Mouse (Mus musculus): Measurements from ENCODE around the gene Tmem39b. TPM values are rescaled to one million over a fixed set of nuclear protein-coding genes. Genes with fewer than 3 reads are reported as not detected.
A peak's percentile ranks its signal among the peaks of the same experiment; 100 is the strongest.
"Not testable (repeated sequence)": the region's sequence is repeated elsewhere in the genome, so short reads cannot be mapped to it uniquely, and the experiment has no call there.

Tmem39b gene
- 14.3 and 14.7 TPM in 2 replicates for polyA plus RNA-seq (2016; fragmentation: Nextera tagmentation; extraction: Ambion mirVana)

- under 1% methylated on average over 57 of the region's 57 CpGs for WGBS
- Histone ChIP-seq H3K4me1 (peaks cover 23% of the 10 kb centered on the region), H3K27ac (replicated peaks) (peak within 1 kb of the TSS; percentile 95), H3K36me3 (replicated peaks) (peaks cover 37% of the 10 kb centered on the region), H3K27me3 (replicated peaks; ENCODE audit: low read depth, poor library complexity, severe bottlenecking) (no peaks in the 10 kb centered on the region), H3K9me3 (no peaks in the 10 kb centered on the region), H3K4me3 (peak within 1 kb of the TSS; percentile 69)
- DNase-seq (ENCODE audit: low spot score) = peak; percentile 96
Measured at GRCm38 (mm10) chr4:129696158-129696985, at the start of gene Tmem39b. Gene Tmem39b (minus strand): TSS chr4:129696838.

DNA sequence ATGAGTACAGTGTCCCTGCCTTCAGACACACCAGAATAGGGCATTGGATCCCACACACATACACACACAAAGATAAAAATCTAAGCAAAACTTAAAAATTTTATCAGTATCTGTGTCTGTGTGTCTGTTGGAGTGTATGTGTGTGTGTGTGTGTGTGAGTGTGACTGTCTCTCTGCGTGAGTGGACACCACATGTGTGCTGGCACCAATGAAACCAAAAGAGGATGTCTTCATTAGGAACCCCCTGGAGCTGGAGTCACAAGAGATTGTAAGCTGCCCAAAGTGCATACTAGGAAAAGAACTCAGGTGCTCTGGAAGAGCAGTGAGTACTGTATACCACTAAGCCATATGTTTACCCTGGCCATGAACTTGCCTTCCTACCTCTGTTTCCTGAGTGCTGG, 49.5 kb upstream of the Tmem39b start:
- DNase-seq (ENCODE audit: low spot score) = no peak
- WGBS = 76% methylated on average over 1 of the region's 1 CpGs
- no peaks in the 10 kb centered on the region for H3K36me3 ChIP-seq (replicated peaks)
- no peak overlapping the region for H3K27ac ChIP-seq (replicated peaks)
- H3K4me1 ChIP-seq = peaks cover 28% of the 10 kb centered on the region
- no peaks in the 10 kb centered on the region for H3K27me3 ChIP-seq (replicated peaks; ENCODE audit: low read depth, poor library complexity, severe bottlenecking)
- no peak overlapping the region for H3K4me3 ChIP-seq
- no peaks in the 10 kb centered on the region for H3K9me3 ChIP-seq

DNA sequence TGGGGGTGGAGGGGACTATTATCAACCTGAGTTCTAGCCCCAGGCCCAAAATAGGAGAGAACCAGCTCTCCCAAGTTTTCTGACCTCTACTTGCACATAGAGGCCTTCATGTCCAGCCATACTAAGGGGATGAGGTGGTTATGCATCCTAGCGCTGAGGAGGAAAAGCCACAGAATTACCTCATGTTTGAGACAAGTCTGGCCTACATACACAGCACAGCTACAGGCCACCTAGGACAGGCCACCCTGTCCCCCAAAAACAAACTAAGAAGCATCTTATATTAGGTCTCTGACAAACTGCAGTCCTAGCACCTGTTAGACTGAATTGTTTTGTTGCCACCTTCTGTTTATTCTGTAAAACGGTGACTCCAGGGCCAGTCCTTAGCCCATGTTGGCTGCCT, 46.9 kb upstream of the Tmem39b start:
- Histone ChIP-seq H3K9me3 (no peaks in the 10 kb centered on the region), H3K27me3 (replicated peaks; ENCODE audit: low read depth, poor library complexity, severe bottlenecking) (no peaks in the 10 kb centered on the region), H3K36me3 (replicated peaks) (peaks cover 15% of the 10 kb centered on the region), H3K4me1 (peaks cover 29% of the 10 kb centered on the region), H3K4me3 (peak overlapping the region; percentile 81), H3K27ac (replicated peaks) (peak overlapping the region; percentile 98)
- 52% methylated on average over 2 of the region's 2 CpGs for WGBS
- peak; percentile 19 for DNase-seq (ENCODE audit: low spot score)

DNA sequence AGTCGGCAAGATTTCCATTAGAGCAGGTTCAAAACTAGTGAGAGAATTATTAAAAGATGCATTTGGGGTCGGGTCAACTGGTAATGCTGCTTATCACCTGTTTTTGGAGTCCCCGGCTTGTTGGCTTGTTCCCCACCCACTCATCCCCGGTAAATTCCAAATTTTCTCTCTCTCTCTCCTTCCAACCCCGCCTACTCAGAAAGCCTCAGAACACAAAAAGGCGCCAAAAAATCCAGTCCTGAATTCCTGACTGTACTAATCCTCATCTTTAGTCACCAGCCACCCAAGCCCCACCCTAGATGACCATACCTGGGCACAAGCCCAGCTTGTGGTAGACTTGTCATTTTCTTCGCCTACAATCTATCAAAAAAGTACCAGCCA, 46.4 kb upstream of the Tmem39b start:
- H3K36me3 ChIP-seq (replicated peaks) = peaks cover 19% of the 10 kb centered on the region
- 8% methylated on average over 7 of the region's 7 CpGs for WGBS
- H3K27ac ChIP-seq (replicated peaks) = peak overlapping the region; percentile 98
- no peak for DNase-seq (ENCODE audit: low spot score)
- H3K4me3 ChIP-seq = peak overlapping the region; percentile 81
- no peaks in the 10 kb centered on the region for H3K9me3 ChIP-seq
- H3K4me1 ChIP-seq = peaks cover 29% of the 10 kb centered on the region
- H3K27me3 ChIP-seq (replicated peaks; ENCODE audit: low read depth, poor library complexity, severe bottlenecking) = no peaks in the 10 kb centered on the region

DNA sequence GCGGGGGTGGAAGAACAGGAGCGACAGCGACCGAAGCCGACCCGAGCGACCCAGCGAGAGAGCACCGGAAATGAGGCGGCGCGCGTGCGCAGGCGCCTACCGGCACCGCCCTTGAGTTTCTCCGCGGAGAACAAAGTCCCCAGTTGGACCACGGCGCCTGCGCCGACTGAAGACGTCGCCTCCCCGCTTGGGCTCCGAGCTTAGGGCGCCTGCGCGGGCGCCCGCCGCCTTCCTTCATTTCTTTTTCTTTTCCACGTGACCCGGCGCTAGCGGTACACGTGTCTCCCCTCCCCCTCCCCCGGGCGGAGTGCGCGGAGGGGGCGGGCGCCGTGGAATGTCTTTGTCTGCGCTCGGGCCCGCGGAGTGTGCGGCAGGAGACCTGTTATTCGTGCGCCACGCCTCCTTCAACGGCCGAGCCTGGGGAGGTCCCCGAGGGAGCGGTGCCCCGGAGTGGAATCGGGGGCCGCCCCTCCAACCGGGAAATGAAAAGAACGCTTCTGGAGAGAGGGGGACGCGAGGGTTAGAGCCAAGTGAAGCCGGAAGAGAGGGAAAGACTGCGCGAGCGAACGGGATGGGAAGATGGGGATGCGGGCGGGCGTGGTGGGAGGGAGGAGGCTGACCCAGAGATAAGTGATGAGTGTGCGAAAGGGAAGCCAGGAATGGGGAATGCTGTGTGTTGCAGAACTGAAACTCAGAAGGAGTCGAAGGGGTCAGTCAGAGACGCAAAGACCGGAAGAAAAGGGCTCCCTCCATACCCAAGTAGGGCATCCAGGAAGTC, 45.8 kb upstream of the Tmem39b start, which contains the start of gene Khdrbs1:
Gene Khdrbs1 (minus strand): TSS at position 72 of the 778 bp plus-strand sequence.
- H3K4me3 ChIP-seq = peak within 1 kb of the TSS; percentile 81
- H3K36me3 ChIP-seq (replicated peaks) = peaks cover 22% of the 10 kb centered on the region
- H3K9me3 ChIP-seq = no peaks in the 10 kb centered on the region
- WGBS = under 1% methylated on average over 76 of the region's 76 CpGs
- peak within 1 kb of the TSS; percentile 98 for H3K27ac ChIP-seq (replicated peaks)
- H3K27me3 ChIP-seq (replicated peaks; ENCODE audit: low read depth, poor library complexity, severe bottlenecking) = no peaks in the 10 kb centered on the region
- DNase-seq (ENCODE audit: low spot score) = peak; percentile 99
- H3K4me1 ChIP-seq = peaks cover 29% of the 10 kb centered on the region

DNA sequence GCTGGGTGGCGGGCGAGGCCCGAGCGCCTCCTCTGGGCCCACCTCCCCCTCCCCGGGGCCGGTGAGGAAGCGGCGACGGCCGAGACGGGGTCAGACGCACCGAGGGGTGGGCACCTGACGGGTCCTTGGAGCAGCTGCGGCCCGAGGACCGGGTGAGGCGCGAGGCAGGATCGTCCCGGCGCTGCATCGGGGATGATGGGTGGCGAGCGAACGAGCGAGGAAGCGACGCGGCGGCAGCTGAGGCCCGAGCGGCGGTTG, 45.3 kb upstream of the Tmem39b start:
- 0% methylated on average over 34 of the region's 34 CpGs for WGBS
- H3K4me3 ChIP-seq = peak overlapping the region; percentile 81

DNA sequence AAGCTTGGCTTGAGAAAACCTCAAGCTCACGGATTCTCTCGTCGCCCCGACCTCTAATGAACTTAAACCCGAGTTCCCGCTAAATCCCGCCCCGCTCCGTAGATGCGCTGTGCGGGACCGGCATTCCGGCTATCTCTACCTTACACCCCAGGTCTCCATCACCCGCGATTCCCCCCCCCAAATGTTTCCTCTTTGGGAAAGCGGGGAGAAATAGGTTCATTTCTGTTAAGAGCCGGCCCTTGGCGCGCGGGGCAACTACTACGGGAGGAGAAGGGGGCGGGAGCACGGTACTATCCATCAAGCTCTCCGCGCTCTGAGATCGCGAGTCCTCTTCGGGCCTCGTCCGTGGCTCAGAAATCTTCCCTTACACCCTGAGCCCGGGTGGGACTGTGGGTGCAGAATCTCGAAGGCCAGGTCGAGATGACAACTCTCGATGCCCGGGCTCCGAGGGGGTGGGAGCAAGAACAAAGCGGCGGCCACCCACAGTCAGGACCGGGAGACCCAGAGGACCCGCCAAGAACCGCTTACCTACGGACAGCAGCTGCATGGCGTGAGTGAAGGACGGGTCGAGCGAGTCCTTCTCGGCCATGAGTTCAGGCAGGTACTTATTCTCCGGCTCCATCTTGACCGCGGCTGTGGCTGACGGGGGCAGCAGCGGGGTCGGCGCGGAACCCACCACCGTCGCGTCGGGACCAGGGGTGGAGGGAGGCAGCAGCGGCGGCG, 44.8 kb upstream of the Tmem39b start:
- Histone ChIP-seq H3K27ac (replicated peaks) (peak overlapping the region; percentile 98), H3K4me3 (peak overlapping the region; percentile 81), H3K9me3 (no peaks in the 10 kb centered on the region), H3K36me3 (replicated peaks) (peaks cover 32% of the 10 kb centered on the region), H3K27me3 (replicated peaks; ENCODE audit: low read depth, poor library complexity, severe bottlenecking) (no peaks in the 10 kb centered on the region), H3K4me1 (peaks cover 33% of the 10 kb centered on the region)
- DNase-seq (ENCODE audit: low spot score) = peak; percentile 66
- WGBS = under 1% methylated on average over 62 of the region's 62 CpGs

More for the DNA sequence above, 45.3 kb upstream of the Tmem39b start:
- Histone ChIP-seq H3K27ac (replicated peaks) (peak overlapping the region; percentile 98), H3K4me1 (peaks cover 33% of the 10 kb centered on the region), H3K9me3 (no peaks in the 10 kb centered on the region), H3K27me3 (replicated peaks; ENCODE audit: low read depth, poor library complexity, severe bottlenecking) (no peaks in the 10 kb centered on the region), H3K36me3 (replicated peaks) (peaks cover 27% of the 10 kb centered on the region)
- DNase-seq (ENCODE audit: low spot score) = no peak

DNA sequence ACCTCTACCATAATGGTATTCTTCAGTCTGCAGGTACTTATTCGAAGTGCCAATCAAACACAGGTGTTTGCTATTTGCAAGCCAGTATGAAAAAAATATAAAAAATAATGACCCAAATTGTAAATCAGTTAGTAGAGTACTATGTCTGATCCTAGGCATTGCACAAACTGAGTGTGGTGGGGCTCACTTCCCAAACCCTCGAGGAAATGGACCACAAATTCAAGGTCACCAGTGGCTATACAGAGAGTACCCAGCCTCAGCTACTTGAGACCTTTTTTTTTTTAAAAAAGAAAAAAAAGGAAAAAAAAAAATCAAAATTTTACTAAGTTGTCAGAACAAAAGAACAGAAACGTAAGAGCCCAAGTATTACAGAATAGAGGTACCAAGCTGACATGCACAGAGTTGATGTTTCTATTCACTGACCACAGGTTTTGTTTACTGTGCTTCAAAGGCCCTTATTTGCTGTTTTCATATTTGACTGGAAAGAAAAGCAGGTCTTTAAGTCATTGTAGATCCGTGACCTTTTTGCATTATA, 42.5 kb upstream of the Tmem39b start:
- DNase-seq (ENCODE audit: low spot score) = no peak
- Histone ChIP-seq H3K9me3 (no peaks in the 10 kb centered on the region), H3K27me3 (replicated peaks; ENCODE audit: low read depth, poor library complexity, severe bottlenecking) (no peaks in the 10 kb centered on the region), H3K4me3 (peak overlapping the region; percentile 81), H3K4me1 (peaks cover 30% of the 10 kb centered on the region), H3K36me3 (replicated peaks) (peaks cover 52% of the 10 kb centered on the region), H3K27ac (replicated peaks) (no peak overlapping the region)
- 84% methylated on average over 4 of the region's 4 CpGs for WGBS

GRCm38 (mm10) chr4:129736173-129736572, 39.5 kb upstream of the Tmem39b start:
- H3K36me3 ChIP-seq (replicated peaks) = peaks cover 80% of the 10 kb centered on the region
- H3K4me3 ChIP-seq = no peak overlapping the region
- no peak overlapping the region for H3K27ac ChIP-seq (replicated peaks)
- no peak for DNase-seq (ENCODE audit: low spot score)
- WGBS = 81% methylated on average over 1 of the region's 1 CpGs
- H3K27me3 ChIP-seq (replicated peaks; ENCODE audit: low read depth, poor library complexity, severe bottlenecking) = no peaks in the 10 kb centered on the region
- H3K9me3 ChIP-seq = no peaks in the 10 kb centered on the region
- H3K4me1 ChIP-seq = peaks cover 18% of the 10 kb centered on the region

GRCm38 (mm10) chr4:129735485-129735884, 38.8 kb upstream of the Tmem39b start:
- not testable (repeated sequence) for DNase-seq (ENCODE audit: low spot score); H3K27me3 ChIP-seq (replicated peaks; ENCODE audit: low read depth, poor library complexity, severe bottlenecking); H3K9me3 ChIP-seq; H3K27ac ChIP-seq (replicated peaks)
- 0 out of 2 replicates have a peak overlapping the region, but pooled peaks have one; percentile 13 for H3K4me3 ChIP-seq
- H3K4me1 ChIP-seq = peaks cover 17% of the 10 kb centered on the region
- peaks cover 85% of the 10 kb centered on the region for H3K36me3 ChIP-seq (replicated peaks)
- WGBS = 96% methylated on average over 4 of the region's 4 CpGs

GRCm38 (mm10) chr4:129731423-129731822, 34.8 kb upstream of the Tmem39b start:
- Histone ChIP-seq H3K4me1 (no peaks in the 10 kb centered on the region), H3K9me3 (no peaks in the 10 kb centered on the region), H3K4me3 (no peak overlapping the region), H3K27me3 (replicated peaks; ENCODE audit: low read depth, poor library complexity, severe bottlenecking) (no peaks in the 10 kb centered on the region), H3K36me3 (replicated peaks) (peaks cover 93% of the 10 kb centered on the region), H3K27ac (replicated peaks) (no peak overlapping the region)
- DNase-seq (ENCODE audit: low spot score) = no peak
- 91% methylated on average over 5 of the region's 5 CpGs for WGBS

GRCm38 (mm10) chr4:129716310-129716709, 19.7 kb upstream of the Tmem39b start:
- no peak for DNase-seq (ENCODE audit: low spot score)
- no peak overlapping the region for H3K27ac ChIP-seq (replicated peaks)
- H3K27me3 ChIP-seq (replicated peaks; ENCODE audit: low read depth, poor library complexity, severe bottlenecking) = no peaks in the 10 kb centered on the region
- H3K4me3 ChIP-seq = no peak overlapping the region
- H3K9me3 ChIP-seq = no peaks in the 10 kb centered on the region
- H3K4me1 ChIP-seq = no peaks in the 10 kb centered on the region
- H3K36me3 ChIP-seq (replicated peaks) = peaks cover 94% of the 10 kb centered on the region
- 93% methylated on average over 9 of the region's 9 CpGs for whole genome bisulfite sequencing

Data from embryonic facial prominence, embryonic 10.5 days (tissue).